8 mouse cellular contexts compared by ENCODE assay signal in the genomic region with DNA sequence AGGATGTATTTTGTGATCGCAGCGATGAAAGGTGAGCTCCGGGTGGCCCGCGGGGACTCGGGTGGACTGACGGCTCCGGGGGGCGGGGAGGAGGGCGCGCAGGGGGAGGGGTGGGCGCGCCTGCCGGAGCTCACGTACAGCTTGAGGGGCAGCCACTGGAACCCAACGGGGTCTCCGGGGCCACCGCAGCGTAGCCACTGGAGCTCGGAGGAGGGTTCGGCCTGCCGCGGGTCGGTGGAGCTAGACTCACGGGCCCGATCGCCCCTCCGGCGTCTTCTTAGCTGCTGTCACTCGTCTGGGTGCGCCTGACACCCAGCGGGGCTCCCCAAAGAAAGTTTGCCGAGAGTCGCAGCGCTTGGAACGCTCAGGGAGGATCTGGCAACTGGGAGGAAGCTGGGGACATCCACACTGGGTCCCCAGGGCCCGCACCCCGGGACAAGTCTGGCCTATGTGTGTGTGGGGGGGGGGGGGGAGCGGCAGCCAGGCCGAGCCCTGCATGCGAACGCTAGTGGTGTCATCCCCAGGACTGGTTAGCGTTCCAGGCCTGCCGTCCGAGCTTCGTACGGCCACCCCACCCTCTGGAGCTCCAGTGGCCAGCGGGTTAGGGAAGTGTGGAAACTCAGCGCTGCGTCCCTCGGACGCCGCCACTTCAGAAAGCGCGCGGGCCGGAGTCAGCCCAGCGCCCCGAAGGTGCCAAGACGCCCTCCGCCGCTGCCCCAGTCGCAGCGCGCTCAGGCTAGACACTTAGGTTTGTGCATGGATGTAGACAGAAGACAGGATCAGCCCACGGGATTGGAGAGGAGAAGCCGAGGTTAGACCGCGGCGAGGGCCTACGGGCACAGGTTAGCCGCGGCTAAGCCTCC.
DNase-seq lines count a peak whose midpoint lies in the region; ATAC-seq and TF ChIP-seq lines count a peak whose summit lies in the region.

No protein-coding gene starts in this region.

- H3K4me1 ChIP-seq in lung, embryonic 14.5 days (ENCODE audit: insufficient read depth), result peaks cover 9% of the 10 kb centered on the region; the same call in 1 of the 2 replicates
- H3K4me1 ChIP-seq in neural tube, embryonic 15.5 days, result peaks cover 24% of the 10 kb centered on the region

- H3K36me3 ChIP-seq in lung, embryonic 14.5 days (ENCODE audit: insufficient read depth), result no peaks in the 10 kb centered on the region
- H3K36me3 ChIP-seq in neural tube, embryonic 15.5 days, result no peaks in the 10 kb centered on the region

- 0 out of 2 replicates have a peak overlapping the region, but pooled peaks have one; percentile 50 for H3K27ac ChIP-seq in lung, embryonic 14.5 days (ENCODE audit: low read depth)
- peak overlapping the region; percentile 74 for H3K27ac ChIP-seq in neural tube, embryonic 15.5 days (replicated peaks)

- H3K9me3 ChIP-seq in lung, embryonic 14.5 days (ENCODE audit: low read depth, low read length), result no peaks in the 10 kb centered on the region
- no peaks in the 10 kb centered on the region for H3K9me3 ChIP-seq in neural tube, embryonic 15.5 days (replicated peaks)

- peak; percentile 7 to 28 for DNase-seq in spleen, postnatal 10 days (ENCODE audit: low spot score in 2 of 2)
- no peak for DNase-seq in spleen, adult 12 weeks (ENCODE audit: low spot score)
- DNase-seq in cerebellum, postnatal 10 days, result peak; percentile 57 to 58
- DNase-seq in gastrocnemius, postnatal 25 days, result peak; percentile 49
- DNase-seq in kidney, adult 18-20 months, result peak; percentile 67
- DNase-seq in lung, embryonic 14.5 days, result peak; percentile 65
- peak; percentile 27 for DNase-seq in yolk sac, embryonic 10.5 days (ENCODE audit: low spot score)

- no peak for TF ChIP-seq CTCF in lung, embryonic 14.5 days (IDR thresholded peaks at IDR 0.05; ENCODE audit: low read depth)

- H3K27me3 ChIP-seq in lung, embryonic 14.5 days (ENCODE audit: insufficient read depth, low read length), result peaks cover 27% of the 10 kb centered on the region
- H3K27me3 ChIP-seq in neural tube, embryonic 15.5 days (replicated peaks), result peaks cover 28% of the 10 kb centered on the region

- WGBS in lung, embryonic 14.5 days, result under 1% methylated on average over 72 of the region's 73 CpGs
- under 1% methylated on average over 71 of the region's 73 CpGs for WGBS in neural tube, embryonic 15.5 days

- H3K4me2 ChIP-seq in lung, embryonic 14.5 days, result peak overlapping the region; percentile 98
- peak overlapping the region; percentile 98 for H3K4me2 ChIP-seq in neural tube, embryonic 15.5 days

- H3K4me3 ChIP-seq in lung, embryonic 14.5 days (ENCODE audit: low read depth, low read length), result peak overlapping the region; percentile 68
- peak overlapping the region; percentile 68 for H3K4me3 ChIP-seq in neural tube, embryonic 15.5 days (replicated peaks)

- peak overlapping the region; percentile 67 for H3K9ac ChIP-seq in lung, embryonic 14.5 days
- H3K9ac ChIP-seq in neural tube, embryonic 15.5 days (replicated peaks), result peak overlapping the region; percentile 64

- peak; percentile 69 for ATAC-seq in lung, embryonic 14.5 days (ENCODE audit: insufficient read depth)
- peak; percentile 54 for ATAC-seq in neural tube, embryonic 15.5 days (ENCODE audit: low FRiP score)
